Mouse (Mus musculus): ENCODE results near the gene Eef2. TPM values are rescaled to one million over a fixed set of nuclear protein-coding genes. Genes with fewer than 3 reads are reported as not detected.
A peak's percentile ranks its signal among the peaks of the same experiment; 100 is the strongest.
"Not testable (repeated sequence)": the region's sequence is repeated elsewhere in the genome, so short reads cannot be mapped to it uniquely, and the experiment has no call there.

Eef2 gene
- polyA plus RNA-seq, 1 experiment, result 2,100 TPM

GRCm38 (mm10) chr10:81173132-81173531 is 3.3 kb upstream of the Eef2 start:
- H3K4me1 ChIP-seq (replicated peaks; ENCODE audit: control insufficient read depth, insufficient read depth, low read length), result peaks cover 36% of the 10 kb centered on the region
- WGBS, result 5% methylated on average over 21 of the region's 21 CpGs
- H3K36me3 ChIP-seq (ENCODE audit: control insufficient read depth, insufficient read depth, low read length), result peaks cover 7% of the 10 kb centered on the region
- H3K27me3 ChIP-seq (ENCODE audit: control insufficient read depth, insufficient read depth, low read length), result no peaks in the 10 kb centered on the region
- H3K4me3 ChIP-seq (ENCODE audit: control insufficient read depth, insufficient read depth, low read length), result no peak overlapping the region
- TF ChIP-seq CTCF (IDR thresholded peaks at IDR 0.05; ENCODE audit: borderline replicate concordance, control insufficient read depth, extremely low read depth, insufficient read depth, low read length, poor library complexity) (peak; percentile 92), POLR2A (IDR thresholded peaks at IDR 0.05; ENCODE audit: control insufficient read depth, extremely low read depth, insufficient read depth, low read length, poor library complexity) (peak; percentile 54; the same call in 1 of the 2 replicates)
- peak; percentile 84 for DNase-seq
- peak overlapping the region; percentile 86 for H3K27ac ChIP-seq (ENCODE audit: control insufficient read depth, insufficient read depth, low read length)

DNA sequence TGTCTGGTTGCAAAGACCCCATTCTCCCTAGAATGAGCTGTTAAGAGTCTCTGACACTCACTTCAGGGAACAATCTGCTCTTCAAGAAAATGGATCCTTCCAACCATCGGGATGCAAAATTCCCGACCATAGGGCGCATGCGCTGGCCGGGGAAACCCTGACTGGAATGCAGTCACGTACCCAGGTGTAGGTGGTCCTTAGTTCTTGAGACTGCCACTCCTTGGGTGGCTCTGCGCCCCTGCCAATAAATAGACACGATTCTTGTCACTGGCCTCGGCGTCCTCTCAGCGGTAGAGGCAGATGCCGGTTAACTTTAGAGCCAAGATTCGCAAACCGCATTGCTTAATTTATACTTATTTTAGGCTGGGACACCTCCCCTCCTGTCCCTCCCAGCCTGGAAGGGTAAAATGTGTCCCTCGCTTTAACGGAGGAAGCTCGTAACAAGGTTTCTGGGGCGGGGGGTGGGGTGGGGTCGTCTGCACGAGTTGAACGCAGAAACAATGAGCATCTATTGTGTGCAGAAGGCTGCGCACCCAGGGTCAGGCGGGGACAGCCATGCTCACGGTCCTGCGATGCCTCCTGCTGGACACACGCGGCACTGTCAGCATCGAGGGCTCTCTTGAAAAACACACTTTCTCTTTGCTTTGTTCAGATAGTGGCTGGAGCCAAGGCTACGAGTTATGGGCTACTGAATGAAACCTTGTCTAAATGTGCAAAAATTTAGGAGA is 1.6 kb upstream of the Eef2 start:
- Histone ChIP-seq H3K4me1 (replicated peaks; ENCODE audit: control insufficient read depth, insufficient read depth, low read length) (peaks cover 27% of the 10 kb centered on the region), H3K36me3 (ENCODE audit: control insufficient read depth, insufficient read depth, low read length) (peaks cover 24% of the 10 kb centered on the region), H3K27ac (ENCODE audit: control insufficient read depth, insufficient read depth, low read length) (peak overlapping the region; percentile 14; the same call in 1 of the 2 replicates), H3K27me3 (ENCODE audit: control insufficient read depth, insufficient read depth, low read length) (no peaks in the 10 kb centered on the region), H3K4me3 (ENCODE audit: control insufficient read depth, insufficient read depth, low read length) (peak overlapping the region; percentile 23)
- peak; percentile 93 for DNase-seq
- 16% methylated on average over 29 of the region's 29 CpGs for WGBS
- no peak for TF ChIP-seq POLR2A (IDR thresholded peaks at IDR 0.05; ENCODE audit: control insufficient read depth, extremely low read depth, insufficient read depth, low read length, poor library complexity)
- TF ChIP-seq CTCF (IDR thresholded peaks at IDR 0.05; ENCODE audit: borderline replicate concordance, control insufficient read depth, extremely low read depth, insufficient read depth, low read length, poor library complexity), result peak; percentile 92

DNA sequence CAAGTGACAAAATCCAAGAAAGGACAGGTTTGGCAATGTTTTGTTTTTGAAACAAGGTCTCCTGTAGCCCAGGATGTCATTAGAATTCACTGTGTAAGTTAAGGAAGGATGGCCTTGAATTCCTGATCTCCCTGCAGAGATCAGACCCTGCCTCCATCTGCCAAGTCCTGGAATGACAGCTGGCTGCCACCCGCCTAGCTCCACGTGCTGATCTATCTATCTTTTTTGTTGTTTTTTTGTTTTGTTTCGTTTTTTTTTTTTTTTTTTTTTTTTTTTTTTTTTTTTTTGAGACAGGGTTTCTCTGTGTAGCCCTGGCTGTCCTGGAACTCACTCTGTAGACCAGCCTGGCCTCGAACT is 1.1 kb upstream of the Eef2 start:
- H3K4me1 ChIP-seq (replicated peaks; ENCODE audit: control insufficient read depth, insufficient read depth, low read length), result peaks cover 27% of the 10 kb centered on the region
- not testable (repeated sequence) for H3K27me3 ChIP-seq (ENCODE audit: control insufficient read depth, insufficient read depth, low read length); H3K4me3 ChIP-seq (ENCODE audit: control insufficient read depth, insufficient read depth, low read length); DNase-seq
- H3K27ac ChIP-seq (ENCODE audit: control insufficient read depth, insufficient read depth, low read length), result peak overlapping the region; percentile 11; the same call in 1 of the 2 replicates
- 13% methylated on average over 4 of the region's 4 CpGs for WGBS
- H3K36me3 ChIP-seq (ENCODE audit: control insufficient read depth, insufficient read depth, low read length), result peaks cover 29% of the 10 kb centered on the region

DNA sequence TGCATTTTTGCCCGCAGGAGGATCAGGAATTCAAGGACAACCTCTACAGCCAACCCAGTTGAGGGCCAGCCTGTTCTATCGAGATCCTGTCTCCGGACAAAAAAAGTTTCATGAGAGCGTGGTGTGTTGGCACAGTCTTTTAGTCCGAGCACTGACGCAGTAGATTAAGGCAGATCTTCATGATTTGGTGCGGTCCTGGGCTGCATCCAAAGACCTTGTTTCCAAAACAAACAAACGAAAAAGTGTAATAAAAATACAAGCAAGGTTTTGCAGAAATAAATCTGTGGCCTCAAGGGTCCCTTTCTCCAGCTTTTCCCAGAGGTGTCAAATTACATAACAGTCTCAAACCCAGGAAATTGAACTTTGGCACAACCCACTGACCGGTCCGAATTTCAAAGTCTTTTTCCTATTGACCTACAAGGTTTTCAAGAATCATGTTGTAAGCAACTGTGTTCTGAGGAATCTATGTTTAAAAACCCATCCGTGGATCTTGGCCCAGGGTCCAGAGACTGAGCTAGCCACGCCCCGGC is 430 bp upstream of the Eef2 start:
- H3K36me3 ChIP-seq (ENCODE audit: control insufficient read depth, insufficient read depth, low read length), result peaks cover 36% of the 10 kb centered on the region
- peak overlapping the region; percentile 42; the same call in 1 of the 2 replicates for H3K27ac ChIP-seq (ENCODE audit: control insufficient read depth, insufficient read depth, low read length)
- TF ChIP-seq CTCF (IDR thresholded peaks at IDR 0.05; ENCODE audit: borderline replicate concordance, control insufficient read depth, extremely low read depth, insufficient read depth, low read length, poor library complexity) (no peak), POLR2A (IDR thresholded peaks at IDR 0.05; ENCODE audit: control insufficient read depth, extremely low read depth, insufficient read depth, low read length, poor library complexity) (no peak)
- H3K4me1 ChIP-seq (replicated peaks; ENCODE audit: control insufficient read depth, insufficient read depth, low read length), result peaks cover 27% of the 10 kb centered on the region
- H3K27me3 ChIP-seq (ENCODE audit: control insufficient read depth, insufficient read depth, low read length), result no peaks in the 10 kb centered on the region
- DNase-seq, result no peak
- 17% methylated on average over 13 of the region's 13 CpGs for WGBS
- H3K4me3 ChIP-seq (ENCODE audit: control insufficient read depth, insufficient read depth, low read length), result peak overlapping the region; percentile 27; the same call in 1 of the 2 replicates

- Histone ChIP-seq H3K4me1 (replicated peaks; ENCODE audit: control insufficient read depth, insufficient read depth, low read length) (peaks cover 29% of the 10 kb centered on the region), H3K4me3 (ENCODE audit: control insufficient read depth, insufficient read depth, low read length) (peak overlapping the region; percentile 78), H3K27me3 (ENCODE audit: control insufficient read depth, insufficient read depth, low read length) (no peaks in the 10 kb centered on the region), H3K36me3 (ENCODE audit: control insufficient read depth, insufficient read depth, low read length) (peaks cover 48% of the 10 kb centered on the region), H3K27ac (ENCODE audit: control insufficient read depth, insufficient read depth, low read length) (peak overlapping the region; percentile 41)
- TF ChIP-seq CTCF (IDR thresholded peaks at IDR 0.05; ENCODE audit: borderline replicate concordance, control insufficient read depth, extremely low read depth, insufficient read depth, low read length, poor library complexity), result no peak
- no peak for TF ChIP-seq POLR2A (IDR thresholded peaks at IDR 0.05; ENCODE audit: control insufficient read depth, extremely low read depth, insufficient read depth, low read length, poor library complexity)
- 20% methylated on average over 16 of the region's 16 CpGs for WGBS
- peak; percentile 39 for DNase-seq
These were observed 1.1 kb downstream of the Eef2 start for GRCm38 (mm10) chr10:81177491-81177925.

DNA sequence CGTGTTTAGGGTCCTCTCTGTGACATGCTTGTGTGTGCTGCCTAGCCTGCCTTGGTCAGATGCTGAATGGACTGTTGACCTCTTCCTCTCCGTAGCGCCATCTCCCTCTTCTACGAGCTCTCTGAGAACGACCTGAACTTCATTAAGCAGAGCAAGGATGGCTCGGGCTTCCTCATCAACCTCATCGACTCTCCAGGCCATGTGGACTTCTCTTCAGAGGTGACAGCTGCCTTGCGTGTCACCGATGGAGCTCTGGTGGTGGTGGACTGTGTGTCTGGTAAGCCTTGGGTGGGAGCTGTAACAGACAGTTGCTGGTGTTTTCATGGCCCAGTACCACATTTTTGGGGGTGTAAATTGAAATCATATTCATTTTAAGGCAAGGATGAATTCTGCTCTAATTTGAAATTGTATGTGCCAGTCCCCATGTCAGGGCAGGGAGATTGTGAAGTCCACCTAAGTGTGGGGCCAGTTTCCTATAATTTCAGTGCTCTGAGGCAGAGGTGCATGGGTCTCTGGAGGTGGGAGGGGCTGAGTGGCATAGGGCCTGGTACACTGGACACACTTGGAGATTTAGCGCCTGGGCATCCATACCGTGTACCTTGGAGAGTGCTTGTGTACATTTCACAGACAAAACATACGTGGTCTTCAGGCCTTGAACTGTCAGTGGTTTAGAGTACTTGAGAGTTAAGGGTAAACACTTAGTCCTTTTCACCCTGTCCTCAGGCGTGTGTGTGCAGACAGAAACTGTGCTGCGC is 1.7 kb downstream of the Eef2 start:
- no peak overlapping the region for H3K27ac ChIP-seq (ENCODE audit: control insufficient read depth, insufficient read depth, low read length)
- no peak for DNase-seq
- peaks cover 48% of the 10 kb centered on the region for H3K36me3 ChIP-seq (ENCODE audit: control insufficient read depth, insufficient read depth, low read length)
- peaks cover 30% of the 10 kb centered on the region for H3K4me1 ChIP-seq (replicated peaks; ENCODE audit: control insufficient read depth, insufficient read depth, low read length)
- H3K27me3 ChIP-seq (ENCODE audit: control insufficient read depth, insufficient read depth, low read length), result no peaks in the 10 kb centered on the region
- TF ChIP-seq POLR2A (IDR thresholded peaks at IDR 0.05; ENCODE audit: control insufficient read depth, extremely low read depth, insufficient read depth, low read length, poor library complexity) (no peak), CTCF (IDR thresholded peaks at IDR 0.05; ENCODE audit: borderline replicate concordance, control insufficient read depth, extremely low read depth, insufficient read depth, low read length, poor library complexity) (no peak)
- WGBS, result 74% methylated on average over 14 of the region's 14 CpGs
- peak overlapping the region; percentile 78 for H3K4me3 ChIP-seq (ENCODE audit: control insufficient read depth, insufficient read depth, low read length)

All from thymus, adult 2 months (tissue).